Mouse (Mus musculus): ENCODE measurements around the gene Ccdc38.
A peak's percentile ranks its signal among the peaks of the same experiment; 100 is the strongest.

Gene Ccdc38

DNA sequence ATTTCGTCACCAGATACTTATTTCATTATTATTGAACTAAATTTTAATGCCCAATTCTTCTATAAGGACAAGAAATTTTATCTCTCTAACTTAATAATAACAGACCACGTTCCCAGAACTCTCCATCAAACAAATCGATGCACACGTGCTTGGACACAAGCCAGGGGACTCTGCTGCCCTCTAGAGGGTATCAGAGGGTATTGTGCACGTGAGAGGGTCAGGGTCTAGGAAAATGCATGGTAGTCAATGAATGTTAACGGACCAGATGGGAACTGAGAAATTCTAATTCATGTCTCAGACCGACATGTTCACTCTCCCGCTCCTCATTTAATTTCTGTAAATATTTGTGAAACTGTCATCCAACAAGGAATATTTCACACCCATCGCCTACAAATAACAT lies 67.6 kb downstream of the Ccdc38 start:
- peak; percentile 82 for DNase-seq (ENCODE audit: low read depth, low spot score)

DNA sequence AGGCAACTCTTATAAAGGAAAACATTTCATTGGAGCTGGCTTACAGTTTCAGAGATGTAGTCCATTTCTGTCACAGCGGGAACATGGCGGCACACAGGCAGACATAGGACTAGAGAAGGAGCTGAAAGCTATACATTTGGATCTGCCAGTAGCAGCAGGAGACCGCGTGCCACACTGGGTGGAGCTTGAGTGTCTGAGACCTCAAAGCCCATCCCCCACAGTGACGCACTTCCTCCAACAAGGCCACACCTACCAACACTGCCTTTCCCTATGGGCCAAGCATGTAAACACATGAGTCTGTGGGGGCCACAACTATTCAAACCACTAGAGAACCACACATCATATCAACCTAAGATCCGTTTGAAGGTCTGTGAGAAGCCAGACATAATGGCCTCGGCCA lies 68.8 kb downstream of the Ccdc38 start:
- peak; percentile 53 for DNase-seq (ENCODE audit: low read depth, low spot score)

DNA sequence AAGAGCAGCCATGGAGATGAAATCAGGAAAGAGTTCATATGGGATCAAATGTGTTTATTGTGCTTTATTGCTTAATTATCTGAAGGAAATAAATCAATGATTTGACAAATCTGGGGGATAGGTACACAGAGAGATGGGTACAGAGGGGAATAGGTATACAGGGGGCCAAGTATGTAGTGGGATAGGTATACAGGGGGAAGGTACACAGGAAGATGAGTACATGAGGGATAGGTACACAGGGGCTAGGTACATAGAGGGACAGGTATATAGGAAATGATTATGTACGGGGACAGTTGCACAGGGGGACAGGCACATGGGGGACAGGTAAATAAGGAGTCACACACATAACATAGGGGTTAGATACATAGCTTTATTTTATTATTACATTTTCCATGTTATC lies 70.5 kb downstream of the Ccdc38 start:
- DNase-seq (ENCODE audit: low read depth, low spot score) = no peak

DNA sequence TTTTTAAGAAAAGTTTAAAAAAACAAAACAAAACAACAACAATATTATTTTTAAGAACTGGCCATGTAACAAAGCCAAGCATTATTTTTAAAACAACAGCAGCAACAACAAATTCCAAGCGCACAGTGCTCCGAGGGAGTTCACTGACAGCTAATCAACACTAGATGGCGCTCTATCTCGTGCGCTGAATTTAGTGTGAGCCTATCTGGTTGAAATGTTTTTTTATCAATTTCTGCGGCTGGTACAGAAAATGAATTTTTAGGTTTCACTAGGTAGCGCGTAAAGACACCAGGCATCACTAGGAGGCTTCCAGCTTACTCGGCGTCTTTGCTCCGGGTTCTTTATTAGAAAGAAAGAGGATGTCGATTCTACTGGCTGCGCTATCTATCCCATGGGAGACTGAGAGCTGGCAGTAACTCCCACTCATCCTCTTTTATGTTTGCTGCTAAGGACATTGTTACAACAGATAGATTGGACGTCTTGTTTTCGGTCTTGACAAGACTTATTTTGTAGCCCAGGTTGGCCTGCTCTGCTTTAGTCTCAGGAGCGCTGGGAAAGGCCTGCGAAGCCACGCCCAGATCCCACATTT lies 71.1 kb downstream of the Ccdc38 start:
- DNase-seq (ENCODE audit: low read depth, low spot score) = no peak

DNA sequence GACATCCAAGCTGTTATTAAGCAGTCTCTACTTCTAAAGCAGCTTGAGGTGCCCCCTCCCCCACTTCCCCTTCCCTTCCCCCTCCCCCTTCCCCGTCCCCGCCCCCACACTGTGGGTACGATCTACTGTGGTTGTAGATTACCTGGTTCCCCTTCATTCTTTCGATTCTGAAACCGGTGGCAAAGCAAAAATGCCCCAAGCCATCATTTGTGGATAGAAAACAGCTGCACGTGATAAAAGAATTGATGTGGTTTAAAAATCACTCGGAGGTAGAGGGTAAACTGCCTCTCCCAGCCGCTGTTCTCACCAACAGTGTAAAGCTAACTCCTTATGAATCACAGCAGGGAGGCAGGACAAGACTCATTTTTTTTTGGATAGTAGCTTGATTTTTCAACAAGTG lies 74.4 kb downstream of the Ccdc38 start:
- no peak for DNase-seq (ENCODE audit: low read depth, low spot score)

DNA sequence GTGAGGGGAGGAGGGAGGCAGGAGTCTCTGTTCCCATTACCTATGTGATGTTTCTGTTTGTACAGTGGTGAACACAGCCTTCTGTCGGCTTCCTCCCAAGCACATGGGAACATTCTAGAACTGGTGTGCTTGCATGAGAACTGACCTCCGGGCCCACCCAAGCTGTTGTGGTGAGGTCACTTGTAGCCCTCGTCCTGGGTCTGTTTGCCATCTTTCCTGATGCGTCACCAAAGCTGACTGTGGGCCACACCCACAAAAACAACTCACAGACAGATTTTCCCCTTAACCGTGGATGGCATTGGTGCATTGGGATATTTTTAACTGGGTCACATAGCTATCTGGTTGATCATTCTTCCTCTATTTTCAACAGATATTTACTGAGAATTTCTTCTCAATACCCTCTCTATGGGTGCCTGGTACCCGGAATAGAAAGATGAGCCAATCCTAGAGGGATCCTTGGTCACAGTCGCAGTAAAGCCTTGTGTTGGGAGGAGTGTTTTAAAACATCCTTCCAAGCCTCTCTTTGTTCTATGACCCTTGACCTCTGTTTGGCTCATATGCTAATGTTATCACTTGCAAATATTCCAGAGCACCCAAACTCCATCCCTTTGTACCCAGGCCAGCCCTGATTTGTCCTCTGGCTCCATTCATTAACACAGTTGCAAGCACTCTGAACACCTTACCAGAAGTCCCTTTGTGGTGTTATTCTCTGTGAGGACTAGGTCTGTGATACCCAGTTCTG lies 80.2 kb downstream of the Ccdc38 start:
- peak; percentile 65 for DNase-seq (ENCODE audit: low read depth, low spot score)

DNA sequence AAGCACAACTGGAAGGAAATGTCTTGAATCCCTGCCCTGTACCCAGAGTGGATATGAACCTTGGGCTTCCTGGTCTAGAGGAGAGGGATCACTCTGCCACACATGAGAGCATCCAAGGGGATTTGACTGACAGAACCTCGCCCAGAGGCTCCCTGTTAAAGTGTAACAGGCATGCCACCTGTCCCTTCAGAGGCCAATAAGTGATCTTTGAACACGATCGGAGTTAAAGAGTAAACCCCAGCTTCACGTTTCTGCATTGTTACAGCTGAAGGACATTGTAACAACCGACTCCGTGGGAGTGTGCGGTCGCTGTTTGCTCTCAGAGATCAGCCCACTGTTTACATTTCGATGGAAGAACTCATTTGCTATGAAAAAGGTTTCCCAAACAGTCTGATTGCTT lies 83.3 kb downstream of the Ccdc38 start:
- DNase-seq (ENCODE audit: low read depth, low spot score) = peak; percentile 0

DNA sequence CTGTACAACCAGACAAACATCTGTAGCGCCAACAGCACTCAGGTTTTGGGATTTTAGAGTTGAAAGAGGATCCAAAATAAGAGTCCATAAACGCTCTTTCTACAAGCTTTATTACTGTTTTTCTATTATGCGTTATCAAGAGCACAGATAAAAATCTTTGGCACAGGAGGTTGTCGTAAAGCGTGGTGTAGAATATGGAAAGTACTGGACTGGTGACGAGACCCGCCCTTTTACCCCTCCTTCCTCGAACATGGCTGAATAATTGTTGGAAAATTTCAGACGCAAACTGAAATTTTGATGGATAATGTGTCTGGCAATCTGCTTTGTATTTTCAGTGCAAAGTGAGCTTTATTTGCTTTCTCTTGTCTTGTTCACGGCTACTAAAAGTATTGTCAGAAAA lies 83.7 kb downstream of the Ccdc38 start:
- DNase-seq (ENCODE audit: low read depth, low spot score) = no peak

DNA sequence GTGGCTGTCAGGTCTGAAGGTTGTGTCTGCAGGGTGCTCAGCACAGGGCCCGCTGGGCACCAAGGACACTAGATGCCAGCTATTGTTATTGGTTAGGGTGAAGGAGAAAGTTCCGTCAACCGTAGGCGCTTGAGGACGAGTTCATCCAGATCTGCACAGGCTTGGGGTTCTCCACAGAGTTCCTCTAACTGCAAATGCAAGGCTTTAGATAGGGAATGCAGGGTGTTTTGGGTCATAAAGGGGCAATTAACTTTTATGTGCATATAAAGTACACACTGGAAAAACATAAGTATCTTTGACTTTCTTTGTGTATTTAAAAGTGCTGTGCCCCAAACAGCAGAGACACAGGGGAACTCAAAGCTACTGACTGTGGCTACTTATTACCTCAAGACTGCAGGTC lies 89.9 kb downstream of the Ccdc38 start:
- peak; percentile 1 for DNase-seq (ENCODE audit: low read depth, low spot score)

DNA sequence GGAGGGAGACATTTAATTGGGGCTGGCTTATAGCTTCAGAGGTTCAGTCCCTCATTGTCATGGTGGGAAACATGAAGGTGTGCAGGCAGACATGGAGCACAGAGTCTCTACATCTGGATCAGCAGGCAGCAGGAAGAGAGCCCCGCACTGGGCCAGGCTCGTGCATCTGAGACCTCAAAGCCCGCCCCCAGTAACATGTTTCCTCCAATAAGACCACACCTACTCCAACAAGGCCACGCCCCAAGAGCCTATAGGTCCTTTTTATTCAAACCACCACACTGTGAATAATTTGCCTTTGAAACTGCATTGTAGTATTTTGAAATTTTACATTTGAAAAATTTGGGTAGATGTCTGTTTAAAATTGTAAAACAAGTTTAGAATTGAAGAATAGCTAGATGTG lies 91.7 kb downstream of the Ccdc38 start:
- DNase-seq (ENCODE audit: low read depth, low spot score) = no peak

DNA sequence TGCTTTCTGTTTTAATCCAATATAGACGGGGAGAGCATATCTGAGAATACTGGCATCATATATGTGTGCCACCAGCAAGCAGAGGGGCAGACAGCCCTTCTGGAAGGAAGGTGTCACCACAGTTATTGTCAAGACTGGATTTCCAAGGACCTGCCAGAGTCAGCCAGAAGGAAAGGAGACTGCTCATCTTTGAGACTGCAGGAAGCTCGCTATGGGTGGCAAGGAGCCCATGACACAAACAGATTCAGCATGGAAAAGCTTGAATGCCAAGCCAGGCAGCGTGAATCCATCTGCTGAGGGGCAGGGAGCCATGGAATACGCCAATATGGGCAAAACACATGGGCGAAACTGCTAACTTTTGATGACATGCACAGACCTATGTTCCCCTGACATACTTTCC lies 93.1 kb downstream of the Ccdc38 start:
- no peak for DNase-seq (ENCODE audit: low read depth, low spot score)

Measured in ZHBTc4 (cell line).